Mouse (Mus musculus): ENCODE results near the gene Serinc2. TPM values are rescaled to one million over a fixed set of nuclear protein-coding genes. Genes with fewer than 3 reads are reported as not detected.

Serinc2 gene
- total and polyA plus RNA-seq, 2 experiments from 2014 or later = 17.8 to 18.7 TPM

DNA sequence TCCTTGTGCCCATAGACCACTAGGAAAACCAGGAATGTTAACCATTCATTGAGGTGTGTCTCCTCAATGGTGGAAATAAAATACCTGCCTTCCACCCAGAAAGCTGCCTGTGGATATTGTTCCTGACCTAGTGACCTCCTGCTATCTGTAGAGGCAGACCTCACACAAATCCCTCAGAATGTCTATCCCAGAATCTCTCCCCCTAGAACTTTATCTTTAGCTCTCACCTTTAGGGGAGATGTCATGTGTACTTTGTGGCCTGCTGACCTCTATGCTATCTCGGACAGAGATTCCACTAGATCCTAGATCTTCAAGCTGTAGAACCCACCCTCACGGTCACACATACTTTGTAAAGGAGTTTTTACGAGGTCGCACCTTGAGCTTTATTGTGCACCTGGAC, 65.8 kb downstream of the Serinc2 start:
- no peaks in the 10 kb centered on the region for H3K36me3 ChIP-seq (ENCODE audit: insufficient read depth, low read length)
- no peaks in the 10 kb centered on the region for H3K27me3 ChIP-seq (ENCODE audit: insufficient read depth, low read length)
- no peak overlapping the region for H3K9ac ChIP-seq (replicated peaks; ENCODE audit: low read length)
- no peak for TF ChIP-seq CTCF (IDR thresholded peaks at IDR 0.05; ENCODE audit: low read depth)
- H3K4me2 ChIP-seq (ENCODE audit: low read depth, low read length) = no peak overlapping the region
- H3K4me3 ChIP-seq (ENCODE audit: low read length) = no peak overlapping the region
- H3K4me1 ChIP-seq (ENCODE audit: insufficient read depth, low read length) = no peaks in the 10 kb centered on the region
- DNase-seq (ENCODE audit: low spot score) (no peak), ATAC-seq (no peak)
- no peak overlapping the region for H3K27ac ChIP-seq
- WGBS = 96% methylated on average over 4 of the region's 4 CpGs
- no peaks in the 10 kb centered on the region for H3K9me3 ChIP-seq (ENCODE audit: low read length)

DNA sequence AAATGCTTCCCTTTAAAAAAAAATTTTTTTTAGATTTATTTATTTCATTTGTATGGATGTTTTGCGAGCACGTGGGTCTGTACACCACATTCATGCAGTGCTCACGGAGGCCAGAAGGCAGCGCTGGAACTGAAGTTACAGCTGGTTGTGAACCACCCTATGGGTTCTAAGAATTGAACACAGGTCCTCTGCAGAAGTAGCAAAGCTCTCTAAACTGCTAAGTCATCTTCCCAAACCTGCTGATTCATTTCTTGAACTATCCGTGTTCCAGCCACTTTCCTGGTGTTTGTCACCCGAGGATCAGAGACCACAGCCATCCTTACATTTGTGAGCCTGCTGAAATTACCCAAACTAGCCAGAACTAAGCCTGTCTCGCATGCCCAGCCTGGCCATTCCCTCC, 66.6 kb downstream of the Serinc2 start:
- TF ChIP-seq CTCF (IDR thresholded peaks at IDR 0.05; ENCODE audit: low read depth) = no peak
- no peak overlapping the region for H3K4me2 ChIP-seq (ENCODE audit: low read depth, low read length)
- no peak overlapping the region for H3K27ac ChIP-seq
- H3K9me3 ChIP-seq (ENCODE audit: low read length) = no peaks in the 10 kb centered on the region
- H3K27me3 ChIP-seq (ENCODE audit: insufficient read depth, low read length) = no peaks in the 10 kb centered on the region
- ATAC-seq (no peak), DNase-seq (ENCODE audit: low spot score) (no peak)
- 74% methylated on average over 7 of the region's 7 CpGs for WGBS
- H3K4me3 ChIP-seq (ENCODE audit: low read length) = no peak overlapping the region
- no peak overlapping the region for H3K9ac ChIP-seq (replicated peaks; ENCODE audit: low read length)
- no peaks in the 10 kb centered on the region for H3K36me3 ChIP-seq (ENCODE audit: insufficient read depth, low read length)
- no peaks in the 10 kb centered on the region for H3K4me1 ChIP-seq (ENCODE audit: insufficient read depth, low read length)

DNA sequence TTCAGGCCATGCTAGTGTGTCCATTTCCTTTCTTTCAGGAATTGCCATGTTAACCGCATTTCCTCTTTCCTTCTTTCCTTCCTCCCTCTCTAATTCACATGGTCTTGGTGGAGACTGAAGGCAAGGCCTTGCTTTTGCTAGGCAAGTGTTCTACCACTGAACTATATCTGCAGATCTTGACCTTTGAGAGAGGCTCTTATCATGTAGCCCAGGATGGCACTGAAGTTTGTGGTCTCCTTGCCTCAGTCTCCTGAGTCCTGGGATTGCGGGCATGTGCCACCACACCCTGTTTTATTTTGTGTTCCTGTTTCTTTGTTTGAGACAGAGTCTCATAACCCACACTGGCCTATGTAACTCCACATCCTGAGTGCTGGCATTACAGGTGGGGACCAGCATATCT, 67.1 kb downstream of the Serinc2 start:
- TF ChIP-seq CTCF (IDR thresholded peaks at IDR 0.05; ENCODE audit: low read depth) = no peak
- no peaks in the 10 kb centered on the region for H3K36me3 ChIP-seq (ENCODE audit: insufficient read depth, low read length)
- H3K27me3 ChIP-seq (ENCODE audit: insufficient read depth, low read length) = no peaks in the 10 kb centered on the region
- H3K27ac ChIP-seq = no peak overlapping the region
- no peaks in the 10 kb centered on the region for H3K9me3 ChIP-seq (ENCODE audit: low read length)
- no peak overlapping the region for H3K4me2 ChIP-seq (ENCODE audit: low read depth, low read length)
- H3K9ac ChIP-seq (replicated peaks; ENCODE audit: low read length) = no peak overlapping the region
- 95% methylated on average over 2 of the region's 2 CpGs for WGBS
- H3K4me3 ChIP-seq (ENCODE audit: low read length) = no peak overlapping the region
- no peaks in the 10 kb centered on the region for H3K4me1 ChIP-seq (ENCODE audit: insufficient read depth, low read length)
- ATAC-seq (no peak), DNase-seq (ENCODE audit: low spot score) (no peak)

Other genes starting within 250 kb of the Serinc2 start
- 19.9 and 21.5 TPM in 2 replicates for gene Col16a1, start 231.4 kb downstream of the Serinc2 start, total RNA-seq (2014; rRNA removed)
- 13.1 and 13.8 TPM in 2 replicates for gene Col16a1, start 231.4 kb downstream of the Serinc2 start, polyA plus RNA-seq (2015; fragmentation: Nextera tagmentation; extraction: Ambion mirVana)
- gene Pef1, start 176.6 kb downstream of the Serinc2 start, total RNA-seq (2014; rRNA removed) = 82.6 and 93.4 TPM in 2 replicates
- gene Pef1, start 176.6 kb downstream of the Serinc2 start, polyA plus RNA-seq (2015; fragmentation: Nextera tagmentation; extraction: Ambion mirVana) = 59.8 and 62.0 TPM in 2 replicates
- 16.9 and 24.2 TPM in 2 replicates for gene Hcrtr1, start 139.8 kb downstream of the Serinc2 start, total RNA-seq (2014; rRNA removed)
- 11.3 and 12.1 TPM in 2 replicates for gene Hcrtr1, start 139.8 kb downstream of the Serinc2 start, polyA plus RNA-seq (2015; fragmentation: Nextera tagmentation; extraction: Ambion mirVana)
- gene Tinagl1, start 104.1 kb downstream of the Serinc2 start, total RNA-seq (2014; rRNA removed) = 15.1 and 15.5 TPM in 2 replicates
- 7.2 and 7.6 TPM in 2 replicates for gene Tinagl1, start 104.1 kb downstream of the Serinc2 start, polyA plus RNA-seq (2015; fragmentation: Nextera tagmentation; extraction: Ambion mirVana)
- gene Gm853, start 56.8 kb downstream of the Serinc2 start, total RNA-seq (2014; rRNA removed) = 0.68 and 2.0 TPM in 2 replicates
- gene Gm853, start 56.8 kb downstream of the Serinc2 start, polyA plus RNA-seq (2015; fragmentation: Nextera tagmentation; extraction: Ambion mirVana) = 1.3 and 1.8 TPM in 2 replicates
- 122 and 131 TPM in 2 replicates for gene Fabp3, start 29.4 kb upstream of the Serinc2 start, total RNA-seq (2014; rRNA removed)
- 392 and 410 TPM in 2 replicates for gene Fabp3, start 29.4 kb upstream of the Serinc2 start, polyA plus RNA-seq (2015; fragmentation: Nextera tagmentation; extraction: Ambion mirVana)
- gene Gm10570, start 29.5 kb upstream of the Serinc2 start, total RNA-seq (2014; rRNA removed) = 4.5 and 6.8 TPM in 2 replicates
- gene Gm10570, start 29.5 kb upstream of the Serinc2 start, polyA plus RNA-seq (2015; fragmentation: Nextera tagmentation; extraction: Ambion mirVana) = 1.3 and 1.7 TPM in 2 replicates
- gene Zcchc17, start 80.7 kb upstream of the Serinc2 start, total RNA-seq (2014; rRNA removed) = 23.9 and 31.4 TPM in 2 replicates
- 93.2 and 101 TPM in 2 replicates for gene Zcchc17, start 80.7 kb upstream of the Serinc2 start, polyA plus RNA-seq (2015; fragmentation: Nextera tagmentation; extraction: Ambion mirVana)
- gene Snrnp40, start 80.9 kb upstream of the Serinc2 start, total RNA-seq (2014; rRNA removed) = 57.9 and 74.2 TPM in 2 replicates
- 84.5 and 88.9 TPM in 2 replicates for gene Snrnp40, start 80.9 kb upstream of the Serinc2 start, polyA plus RNA-seq (2015; fragmentation: Nextera tagmentation; extraction: Ambion mirVana)

All from hindbrain, postnatal 0 days (tissue).